Mouse (Mus musculus): ENCODE results near the gene Rab44. TPM values are rescaled to one million over a fixed set of nuclear protein-coding genes. Genes with fewer than 3 reads are reported as not detected.
"Not testable (repeated sequence)": the region's sequence is repeated elsewhere in the genome, so short reads cannot be mapped to it uniquely, and the experiment has no call there.

The Rab44 gene
- 0.27 and 0.55 TPM in 2 replicates for polyA plus RNA-seq (2016; fragmentation: Nextera tagmentation; extraction: Ambion mirVana)

DNA sequence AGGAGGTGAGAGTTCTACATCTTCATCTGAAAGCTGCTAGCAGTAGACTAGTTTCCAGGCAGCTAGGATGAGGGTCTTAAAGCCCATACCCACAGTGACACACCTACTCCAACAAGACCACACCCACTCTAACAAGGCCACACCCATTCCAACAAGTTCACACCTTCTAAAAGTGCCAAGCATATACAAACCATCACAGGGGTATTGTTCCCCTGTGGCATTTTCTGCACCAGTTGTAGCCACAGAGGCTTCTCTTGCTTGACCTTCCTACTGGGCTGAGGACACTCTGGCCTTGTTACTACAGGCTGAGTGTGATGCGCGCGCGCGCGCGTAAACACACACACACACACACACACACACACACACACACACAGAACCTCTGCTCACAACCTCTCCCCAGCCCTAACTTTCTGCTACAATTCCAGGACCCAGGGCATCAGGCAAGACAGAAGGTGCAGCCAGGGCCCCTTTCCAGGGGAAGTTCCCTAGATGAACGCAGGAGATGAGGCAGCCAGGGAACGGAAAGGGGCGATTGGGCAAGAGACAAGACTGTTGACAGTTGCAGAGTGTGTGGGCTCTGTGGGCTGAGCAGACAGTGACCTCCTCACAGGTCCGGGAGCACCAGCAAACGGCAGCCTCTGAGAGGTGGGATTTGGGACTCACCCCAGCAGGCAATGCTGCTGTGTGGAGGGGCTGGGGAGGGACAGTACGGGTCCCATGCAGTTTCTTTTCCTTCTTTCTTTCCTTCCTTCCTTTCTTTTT is at the start of gene Rab44:
TSS of gene Rab44 (plus strand) at position 555 of the 762 bp plus-strand sequence.
- no peak within 1 kb of the TSS for H3K4me2 ChIP-seq (replicated peaks)
- H3K4me1 ChIP-seq, result no peaks in the 10 kb centered on the region
- no peaks in the 10 kb centered on the region for H3K27me3 ChIP-seq
- no peak for ATAC-seq (ENCODE audit: insufficient number of reproducible peaks, insufficient read depth, low FRiP score, low TSS enrichment)
- H3K27ac ChIP-seq, result no peak within 1 kb of the TSS
- H3K36me3 ChIP-seq, result no peaks in the 10 kb centered on the region
- 87% methylated on average over 13 of the region's 13 CpGs for WGBS
- no peak within 1 kb of the TSS for H3K9ac ChIP-seq
- no peak within 1 kb of the TSS for H3K4me3 ChIP-seq
- H3K9me3 ChIP-seq, result no peaks in the 10 kb centered on the region

DNA sequence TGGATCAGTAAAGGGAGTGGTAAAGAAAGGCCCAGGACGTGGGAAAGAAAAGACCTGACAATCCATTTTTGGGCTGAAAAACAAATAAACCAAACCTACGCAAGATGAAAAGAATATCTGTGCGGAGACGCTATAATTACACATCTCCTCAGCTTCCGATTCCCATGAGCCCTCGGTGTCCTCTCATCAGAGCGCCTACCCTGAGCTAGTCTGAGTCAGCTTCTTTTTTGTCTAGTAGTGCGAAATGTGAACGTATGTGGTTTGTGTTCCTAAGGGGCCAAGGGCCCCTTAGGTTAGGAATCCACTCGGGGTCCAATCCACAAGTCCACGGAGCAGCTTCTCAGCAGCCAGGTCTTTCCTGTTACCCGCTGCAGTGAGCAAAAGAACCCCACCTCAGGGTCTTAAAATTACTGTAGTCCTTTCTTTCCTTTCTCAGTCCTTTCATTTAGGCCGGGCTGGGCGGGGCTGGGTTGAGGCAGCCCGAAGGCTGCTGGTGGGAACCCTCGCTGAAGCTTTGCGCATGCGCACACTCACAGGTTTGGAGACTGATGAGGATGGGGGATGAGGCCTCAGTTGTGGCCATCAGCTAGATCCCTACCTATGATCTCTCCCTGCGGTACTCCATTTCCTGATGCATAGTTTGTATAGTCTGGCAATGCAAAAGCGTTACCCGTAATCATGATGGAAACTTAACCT is 48.6 kb upstream of the Rab44 start:
- 77% methylated on average over 21 of the region's 21 CpGs for WGBS

DNA sequence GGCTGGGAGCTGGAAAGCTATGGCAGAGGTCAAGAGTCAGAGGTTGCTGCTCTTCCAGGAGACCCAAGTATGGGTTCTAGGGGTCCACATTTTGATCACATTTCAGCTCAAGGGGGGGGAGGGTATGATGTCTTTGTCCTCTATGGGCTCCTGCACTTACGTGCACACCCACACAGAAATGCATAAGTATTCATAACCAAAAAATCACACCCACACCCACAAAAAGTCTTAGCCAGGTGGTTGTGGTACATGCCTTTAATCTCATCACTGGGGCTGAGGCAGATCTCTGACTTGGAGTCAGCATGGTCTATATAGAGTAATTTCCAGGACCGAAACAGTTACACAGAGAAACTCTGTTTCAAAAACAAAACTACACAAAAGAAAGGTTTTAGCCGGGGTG is 48.0 kb upstream of the Rab44 start:
- ATAC-seq (ENCODE audit: insufficient number of reproducible peaks, insufficient read depth, low FRiP score, low TSS enrichment), result no peak
- H3K4me3 ChIP-seq, result no peak overlapping the region
- no peaks in the 10 kb centered on the region for H3K36me3 ChIP-seq
- WGBS, result 94% methylated on average over 3 of the region's 3 CpGs
- no peak overlapping the region for H3K9ac ChIP-seq
- no peaks in the 10 kb centered on the region for H3K27me3 ChIP-seq
- H3K27ac ChIP-seq, result no peak overlapping the region
- no peaks in the 10 kb centered on the region for H3K9me3 ChIP-seq
- no peak overlapping the region for H3K4me2 ChIP-seq (replicated peaks)
- peaks cover 13% of the 10 kb centered on the region; the same call in 1 of the 2 replicates for H3K4me1 ChIP-seq

More for the DNA sequence above, 48.6 kb upstream of the Rab44 start:
- H3K4me3 ChIP-seq, result no peak overlapping the region
- no peaks in the 10 kb centered on the region for H3K36me3 ChIP-seq
- H3K9ac ChIP-seq, result no peak overlapping the region
- H3K9me3 ChIP-seq, result no peaks in the 10 kb centered on the region
- H3K27me3 ChIP-seq, result no peaks in the 10 kb centered on the region
- H3K27ac ChIP-seq, result no peak overlapping the region
- no peak overlapping the region for H3K4me2 ChIP-seq (replicated peaks)
- no peak for ATAC-seq (ENCODE audit: insufficient number of reproducible peaks, insufficient read depth, low FRiP score, low TSS enrichment)
- peaks cover 13% of the 10 kb centered on the region; the same call in 1 of the 2 replicates for H3K4me1 ChIP-seq

DNA sequence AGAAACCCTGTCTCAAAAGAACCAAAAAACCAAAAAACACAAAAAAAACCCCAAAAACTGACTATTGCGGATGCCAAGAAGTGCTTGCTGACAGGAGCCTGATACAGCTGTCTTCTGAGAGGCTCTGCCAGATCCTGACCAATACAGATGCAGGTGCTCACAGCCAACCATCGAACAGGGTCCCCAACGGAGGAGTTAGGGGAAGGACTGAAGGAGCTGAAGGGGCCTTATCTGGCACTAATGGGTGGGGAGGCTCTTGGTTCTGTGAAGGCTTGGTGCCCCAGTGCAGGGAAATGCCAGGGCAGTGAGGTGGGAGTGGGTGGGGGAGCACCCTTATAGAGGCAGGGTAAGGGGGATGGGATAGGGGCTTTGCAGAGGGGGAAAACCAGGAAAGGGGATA is 46.5 kb upstream of the Rab44 start:
- H3K36me3 ChIP-seq, result not testable (repeated sequence)

DNA sequence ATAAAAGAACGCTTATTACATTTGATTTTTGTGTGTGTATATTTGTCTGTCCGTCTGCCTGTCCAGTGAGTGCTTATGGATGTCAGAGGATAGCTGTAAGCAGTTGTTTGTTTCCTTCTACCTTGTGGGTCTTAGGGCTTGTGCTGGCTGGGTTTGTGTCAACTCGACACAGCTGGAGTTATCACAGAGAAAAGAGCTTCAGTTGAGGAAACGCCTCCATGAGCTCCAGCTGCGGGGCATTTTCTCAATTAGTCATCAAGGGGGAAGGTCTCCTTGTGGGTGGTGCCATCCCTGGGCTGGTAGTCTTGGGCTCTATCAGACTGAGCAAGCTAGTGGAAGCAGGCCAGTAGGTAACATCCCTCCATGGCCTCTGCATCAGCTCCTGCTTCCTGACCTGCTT is 46.1 kb upstream of the Rab44 start:
- 48% methylated on average over 5 of the region's 5 CpGs for WGBS
- peaks cover 10% of the 10 kb centered on the region for H3K4me1 ChIP-seq
- no peak overlapping the region for H3K4me2 ChIP-seq (replicated peaks)
- H3K27ac ChIP-seq, result no peak overlapping the region
- no peaks in the 10 kb centered on the region for H3K9me3 ChIP-seq
- no peak overlapping the region for H3K4me3 ChIP-seq
- H3K9ac ChIP-seq, result no peak overlapping the region
- H3K27me3 ChIP-seq, result no peaks in the 10 kb centered on the region
- H3K36me3 ChIP-seq, result no peaks in the 10 kb centered on the region
- ATAC-seq (ENCODE audit: insufficient number of reproducible peaks, insufficient read depth, low FRiP score, low TSS enrichment), result no peak

More for the DNA sequence above, 46.5 kb upstream of the Rab44 start:
- not testable (repeated sequence) for H3K4me2 ChIP-seq (replicated peaks); H3K27ac ChIP-seq; H3K9me3 ChIP-seq; H3K9ac ChIP-seq; H3K4me3 ChIP-seq; H3K27me3 ChIP-seq; ATAC-seq (ENCODE audit: insufficient number of reproducible peaks, insufficient read depth, low FRiP score, low TSS enrichment)
- peaks cover 13% of the 10 kb centered on the region for H3K4me1 ChIP-seq
- WGBS, result 86% methylated on average over 3 of the region's 3 CpGs

DNA sequence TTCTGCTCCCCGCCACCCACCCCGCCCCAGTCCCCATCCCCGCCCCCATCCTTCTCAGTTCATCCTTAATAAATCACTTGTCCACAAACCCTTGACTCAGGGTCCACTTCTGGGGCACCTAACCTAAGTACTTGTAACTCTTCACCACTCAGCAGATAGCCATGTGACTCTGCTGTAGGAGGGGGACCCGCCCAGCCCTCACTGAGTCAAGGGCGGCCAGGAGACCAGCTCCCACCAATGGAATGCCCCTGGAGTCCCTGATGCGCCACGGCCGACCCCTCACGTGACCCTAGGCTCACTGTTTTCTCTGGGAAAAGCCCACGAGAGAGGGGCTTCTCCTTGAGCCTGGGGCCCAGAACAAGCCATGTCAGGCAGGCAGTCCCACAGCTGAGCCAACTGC is 44.9 kb upstream of the Rab44 start:
- H3K36me3 ChIP-seq, result no peaks in the 10 kb centered on the region
- ATAC-seq (ENCODE audit: insufficient number of reproducible peaks, insufficient read depth, low FRiP score, low TSS enrichment), result no peak
- H3K27ac ChIP-seq, result no peak overlapping the region
- H3K4me2 ChIP-seq (replicated peaks), result no peak overlapping the region
- WGBS, result 54% methylated on average over 10 of the region's 10 CpGs
- H3K4me1 ChIP-seq, result peaks cover 15% of the 10 kb centered on the region
- no peak overlapping the region for H3K4me3 ChIP-seq
- no peaks in the 10 kb centered on the region for H3K9me3 ChIP-seq
- no peaks in the 10 kb centered on the region for H3K27me3 ChIP-seq
- H3K9ac ChIP-seq, result no peak overlapping the region

DNA sequence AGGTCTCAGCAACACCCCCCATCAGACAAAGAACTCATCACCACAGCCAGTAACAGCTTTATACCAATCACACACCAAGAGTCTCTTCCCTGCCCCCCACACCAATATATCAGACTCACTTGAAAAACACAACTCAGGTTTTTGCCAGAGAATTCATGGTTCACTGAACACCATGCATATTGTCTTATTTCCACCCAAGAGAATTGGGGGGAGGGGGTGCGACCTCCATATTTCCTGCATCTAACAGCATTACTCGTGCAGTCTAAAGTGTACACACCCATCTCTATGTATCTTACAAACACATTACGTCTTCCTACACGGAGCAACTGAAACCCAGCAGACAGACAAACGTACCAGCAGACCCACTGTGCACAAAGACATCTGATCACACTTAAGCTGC is 42.1 kb upstream of the Rab44 start:
- WGBS, result 70% methylated on average over 5 of the region's 5 CpGs
- H3K36me3 ChIP-seq, result no peaks in the 10 kb centered on the region
- no peak overlapping the region for H3K9ac ChIP-seq
- no peak for ATAC-seq (ENCODE audit: insufficient number of reproducible peaks, insufficient read depth, low FRiP score, low TSS enrichment)
- no peak overlapping the region for H3K27ac ChIP-seq
- H3K9me3 ChIP-seq, result no peaks in the 10 kb centered on the region
- no peak overlapping the region for H3K4me3 ChIP-seq
- no peak overlapping the region for H3K4me2 ChIP-seq (replicated peaks)
- H3K27me3 ChIP-seq, result no peaks in the 10 kb centered on the region
- H3K4me1 ChIP-seq, result peaks cover 15% of the 10 kb centered on the region

DNA sequence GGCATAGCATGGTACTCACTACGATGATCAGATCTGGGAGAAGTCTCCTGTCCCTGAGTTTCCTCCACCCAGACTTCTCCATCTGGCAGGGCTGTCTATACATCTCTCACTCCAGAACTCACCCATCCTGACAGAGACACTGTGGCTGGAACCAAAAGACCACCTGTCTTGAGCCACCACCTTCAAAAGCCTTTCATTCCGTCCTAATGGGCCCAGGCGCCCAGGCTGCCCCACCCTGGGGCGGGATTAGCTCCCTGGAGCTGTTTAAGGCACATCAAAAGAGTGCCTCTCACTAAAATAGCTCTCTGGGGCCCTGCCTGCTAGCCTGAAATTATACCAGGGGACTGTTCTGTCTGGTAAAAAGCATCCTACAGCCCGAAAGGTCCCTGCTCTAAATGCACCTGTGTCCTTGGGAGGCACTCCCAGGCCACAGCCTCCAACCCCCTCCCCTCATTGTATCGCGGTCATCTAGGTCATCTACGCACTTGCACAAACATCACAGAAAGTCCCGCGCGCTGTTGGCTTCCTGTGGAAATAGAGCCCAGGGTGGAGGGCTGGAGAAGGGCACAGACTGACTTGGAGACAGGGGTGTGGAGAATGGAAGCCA is 41.1 kb upstream of the Rab44 start:
- no peak; the same call in 1 of the 2 replicates for ATAC-seq (ENCODE audit: insufficient number of reproducible peaks, insufficient read depth, low FRiP score, low TSS enrichment)
- no peak overlapping the region for H3K4me3 ChIP-seq
- H3K9ac ChIP-seq, result no peak overlapping the region
- H3K4me2 ChIP-seq (replicated peaks), result no peak overlapping the region
- H3K9me3 ChIP-seq, result no peaks in the 10 kb centered on the region
- peaks cover 15% of the 10 kb centered on the region for H3K4me1 ChIP-seq
- H3K27ac ChIP-seq, result no peak overlapping the region
- H3K36me3 ChIP-seq, result no peaks in the 10 kb centered on the region
- 15% methylated on average over 11 of the region's 11 CpGs for WGBS
- no peaks in the 10 kb centered on the region for H3K27me3 ChIP-seq

DNA sequence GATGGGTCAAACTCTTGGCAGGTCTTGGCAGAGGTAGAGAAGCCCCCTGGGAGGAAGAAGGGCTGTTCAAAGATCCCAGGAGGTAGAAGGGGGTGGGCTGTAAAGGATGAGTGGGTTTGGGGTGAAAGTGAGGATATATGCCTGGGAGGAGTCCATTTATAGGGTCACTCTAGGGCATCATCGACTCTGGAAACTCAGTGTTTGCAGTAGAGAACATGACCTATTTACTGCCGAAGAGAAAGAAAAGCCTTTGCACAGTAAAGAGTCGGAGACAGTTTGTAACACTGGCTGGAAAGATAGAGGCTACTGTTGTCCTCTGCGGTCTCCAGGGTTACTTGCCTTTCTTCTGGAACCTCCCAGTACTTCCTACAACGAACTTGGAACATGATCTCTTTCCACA is 40.6 kb upstream of the Rab44 start:
- Histone ChIP-seq H3K4me2 (replicated peaks) (no peak overlapping the region), H3K9me3 (no peaks in the 10 kb centered on the region), H3K27ac (no peak overlapping the region), H3K4me3 (no peak overlapping the region), H3K27me3 (no peaks in the 10 kb centered on the region), H3K4me1 (peaks cover 15% of the 10 kb centered on the region), H3K9ac (no peak overlapping the region), H3K36me3 (no peaks in the 10 kb centered on the region)
- ATAC-seq (ENCODE audit: insufficient number of reproducible peaks, insufficient read depth, low FRiP score, low TSS enrichment), result no peak
- WGBS, result 49% methylated on average over 5 of the region's 5 CpGs

DNA sequence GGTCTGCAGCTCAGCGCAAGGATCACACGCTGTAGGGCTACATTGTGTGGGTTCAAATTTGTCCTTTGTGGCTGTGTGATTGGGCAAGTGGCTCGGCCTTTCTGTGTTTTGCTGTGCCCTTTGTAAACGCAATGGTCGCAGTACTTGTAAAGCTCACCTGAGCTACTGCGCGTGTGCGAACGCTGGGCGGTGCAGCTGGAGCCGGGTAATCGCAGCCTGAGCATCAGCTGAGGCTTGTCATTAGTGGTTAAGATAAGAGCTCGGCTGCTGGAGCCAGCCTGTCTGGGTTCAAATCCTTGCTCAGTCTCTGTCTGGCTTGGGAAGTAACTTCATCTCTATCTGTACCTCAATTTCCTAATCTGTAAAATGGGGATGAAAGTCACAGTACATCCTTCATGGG is 39.9 kb upstream of the Rab44 start:
- ATAC-seq (ENCODE audit: insufficient number of reproducible peaks, insufficient read depth, low FRiP score, low TSS enrichment), result no peak
- 73% methylated on average over 13 of the region's 13 CpGs for WGBS
- Histone ChIP-seq H3K27me3 (no peaks in the 10 kb centered on the region), H3K4me2 (replicated peaks) (no peak overlapping the region), H3K9ac (no peak overlapping the region), H3K36me3 (no peaks in the 10 kb centered on the region), H3K4me3 (no peak overlapping the region), H3K27ac (no peak overlapping the region), H3K4me1 (peaks cover 19% of the 10 kb centered on the region), H3K9me3 (no peaks in the 10 kb centered on the region)

DNA sequence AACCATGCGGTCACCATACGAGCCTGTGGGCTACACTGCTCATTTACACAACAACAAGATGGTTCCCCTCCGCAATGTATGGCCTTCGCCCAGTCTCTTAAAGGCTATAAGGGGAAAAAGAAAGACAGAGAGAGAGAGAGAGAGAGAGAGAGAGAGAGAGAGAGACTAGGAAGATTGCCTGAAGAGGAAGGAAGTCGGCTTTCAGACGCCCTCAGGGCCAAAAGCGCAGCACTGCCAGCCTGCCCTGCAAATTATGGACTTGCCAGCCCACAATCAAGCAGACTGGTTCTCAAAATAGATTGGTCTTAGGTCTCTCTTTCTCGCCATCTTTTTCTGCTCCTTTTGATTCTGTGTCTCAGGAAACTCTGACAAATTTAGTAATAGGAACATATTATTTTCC is 37.7 kb upstream of the Rab44 start:
- peaks cover 11% of the 10 kb centered on the region for H3K27me3 ChIP-seq
- no peak overlapping the region for H3K4me3 ChIP-seq
- H3K9me3 ChIP-seq, result no peaks in the 10 kb centered on the region
- peaks cover 30% of the 10 kb centered on the region for H3K4me1 ChIP-seq
- H3K36me3 ChIP-seq, result no peaks in the 10 kb centered on the region
- ATAC-seq (ENCODE audit: insufficient number of reproducible peaks, insufficient read depth, low FRiP score, low TSS enrichment), result no peak
- no peak overlapping the region for H3K4me2 ChIP-seq (replicated peaks)
- 81% methylated on average over 8 of the region's 8 CpGs for WGBS
- H3K9ac ChIP-seq, result no peak overlapping the region
- no peak overlapping the region for H3K27ac ChIP-seq

Measured in embryonic facial prominence, embryonic 12.5 days (tissue).